Mouse (Mus musculus) kidney, adult 2 months (tissue): ENCODE measurements around the gene Rnf220. TPM values are rescaled to one million over a fixed set of nuclear protein-coding genes. Genes with fewer than 3 reads are reported as not detected.
A peak's percentile ranks its signal among the peaks of the same experiment; 100 is the strongest.

Experiments used
- DNase-seq: peaks from one replicate; pipeline ENCODE4 v3.0.0; 2021
- H3K27ac ChIP-seq: fragments of 200-500 bp; 2 replicates; pipeline ENCODE4 v1.5.1; 2012; ENCODE audit warnings: low read depth, low read length, control low read depth, inconsistent platforms; ENCODE audit not compliant: insufficient read depth
- H3K27me3 ChIP-seq: fragments of 200-500 bp; replicated peaks from 2 replicates; pipeline ENCODE4 v1.6.1; 2012; ENCODE audit warnings: mild to moderate bottlenecking, moderate library complexity, low read length, inconsistent platforms; ENCODE audit not compliant: control insufficient read depth, insufficient read depth
- H3K36me3 ChIP-seq: fragments of 200-500 bp; 2 replicates; pipeline ENCODE4 v1.6.1; 2012; ENCODE audit warnings: mild to moderate bottlenecking, moderate library complexity, low read length, inconsistent platforms; ENCODE audit not compliant: control insufficient read depth, insufficient read depth
- H3K4me1 ChIP-seq: fragments of 200-500 bp; 2 replicates; pipeline ENCODE4 v1.6.1; 2011; ENCODE audit warnings: low read length; ENCODE audit not compliant: control insufficient read depth, insufficient read depth
- H3K4me3 ChIP-seq: fragments of 200-500 bp; 2 replicates; pipeline ENCODE4 v1.5.1; 2011; ENCODE audit warnings: mild to moderate bottlenecking, low read depth, low read length, control low read depth; ENCODE audit not compliant: insufficient read depth
- CTCF ChIP-seq: fragments of 200-500 bp; conservative IDR thresholded peaks from 2 replicates; pipeline ENCODE4 v1.5.1; 2011; ENCODE audit warnings: low read depth, mild to moderate bottlenecking, control low read depth, low read length, moderate library complexity, mixed read lengths; ENCODE audit not compliant: insufficient read depth, insufficient read length
- POLR2A ChIP-seq: fragments of 200-500 bp; IDR thresholded peaks from one replicate; pipeline ENCODE4 v1.6.1; 2011; ENCODE audit warnings: low read depth, low read length, control low read depth
- WGBS: fragments of 180-500 bp; shearing (Covaris S2); methylation state at CpG from one replicate; pipeline ENCODE4 v1.1.7; 2018; 5-methylcytosine and 5-hydroxymethylcytosine counted together
- polyA plus RNA-seq: library from polyadenylated mRNA; depleted of rRNA; stranded (reverse); fragments of >200 nt; gene quantifications from 2 replicates; pipeline ENCODE4 v1.2.3, GENCODE M21; 2012

The Rnf220 gene
- polyA plus RNA-seq, 1 experiment = 70.7 TPM

- WGBS = 57% methylated on average over 6 of the region's 6 CpGs
- Histone ChIP-seq H3K4me1 (no peaks in the 10 kb centered on the region), H3K36me3 (no peaks in the 10 kb centered on the region), H3K27me3 (no peaks in the 10 kb centered on the region), H3K27ac (no peak overlapping the region), H3K4me3 (no peak overlapping the region)
- peak; percentile 67 for DNase-seq
- no peak for TF ChIP-seq CTCF
- TF ChIP-seq POLR2A = no peak
Observed at GRCm38 (mm10) chr4:117240867-117241266, 256.0 kb downstream of the Rnf220 start.

- H3K27me3 ChIP-seq = no peaks in the 10 kb centered on the region
- peak; percentile 57 for DNase-seq
- H3K4me1 ChIP-seq = no peaks in the 10 kb centered on the region
- H3K27ac ChIP-seq = peak overlapping the region; percentile 11; the same call in 1 of the 2 replicates
- H3K36me3 ChIP-seq = no peaks in the 10 kb centered on the region
- H3K4me3 ChIP-seq = no peak overlapping the region
- no peak for TF ChIP-seq CTCF
- TF ChIP-seq POLR2A = no peak
- WGBS = 33% methylated on average over 2 of the region's 2 CpGs
Observed at GRCm38 (mm10) chr4:117239153-117239552, 257.7 kb downstream of the Rnf220 start.

- H3K4me3 ChIP-seq = no peak overlapping the region
- 69% methylated on average over 4 of the region's 4 CpGs for WGBS
- H3K4me1 ChIP-seq = no peaks in the 10 kb centered on the region
- no peaks in the 10 kb centered on the region for H3K27me3 ChIP-seq
- no peak for DNase-seq
- H3K27ac ChIP-seq = no peak overlapping the region
- TF ChIP-seq POLR2A = no peak
- TF ChIP-seq CTCF = no peak
- no peaks in the 10 kb centered on the region for H3K36me3 ChIP-seq
Observed at GRCm38 (mm10) chr4:117235822-117236221, 261.0 kb downstream of the Rnf220 start.

- TF ChIP-seq CTCF (no peak), POLR2A (no peak)
- DNase-seq = no peak
- Histone ChIP-seq H3K27me3 (no peaks in the 10 kb centered on the region), H3K27ac (no peak overlapping the region), H3K4me3 (no peak overlapping the region), H3K4me1 (no peaks in the 10 kb centered on the region), H3K36me3 (no peaks in the 10 kb centered on the region)
- 48% methylated on average over 7 of the region's 7 CpGs for WGBS
Observed at GRCm38 (mm10) chr4:117234166-117234741, 262.6 kb downstream of the Rnf220 start.

- peak; percentile 11 for DNase-seq
- Histone ChIP-seq H3K4me3 (no peak overlapping the region), H3K27ac (no peak overlapping the region), H3K4me1 (no peaks in the 10 kb centered on the region), H3K27me3 (no peaks in the 10 kb centered on the region), H3K36me3 (no peaks in the 10 kb centered on the region)
- TF ChIP-seq POLR2A (no peak), CTCF (no peak)
- 49% methylated on average over 2 of the region's 2 CpGs for WGBS
Observed at GRCm38 (mm10) chr4:117231208-117231607, 265.6 kb downstream of the Rnf220 start.

- Histone ChIP-seq H3K27ac (no peak overlapping the region), H3K4me1 (no peaks in the 10 kb centered on the region), H3K27me3 (no peaks in the 10 kb centered on the region), H3K4me3 (no peak overlapping the region), H3K36me3 (no peaks in the 10 kb centered on the region)
- WGBS = 71% methylated on average over 10 of the region's 10 CpGs
- TF ChIP-seq POLR2A (no peak), CTCF (peak; percentile 49)
- DNase-seq = no peak
Observed at GRCm38 (mm10) chr4:117230331-117230730, 266.5 kb downstream of the Rnf220 start.

- Histone ChIP-seq H3K4me3 (no peak overlapping the region), H3K27me3 (no peaks in the 10 kb centered on the region), H3K27ac (no peak overlapping the region), H3K36me3 (no peaks in the 10 kb centered on the region), H3K4me1 (no peaks in the 10 kb centered on the region)
- no peak for TF ChIP-seq CTCF
- no peak for TF ChIP-seq POLR2A
- DNase-seq = no peak
- 77% methylated on average over 15 of the region's 15 CpGs for WGBS
Observed at GRCm38 (mm10) chr4:117229590-117229989, 267.3 kb downstream of the Rnf220 start.
